Mouse (Mus musculus): ENCODE results near the gene Gm3248.
"Not testable (repeated sequence)": the region's sequence is repeated elsewhere in the genome, so short reads cannot be mapped to it uniquely, and the experiment has no call there.

Gene Gm3248

DNA sequence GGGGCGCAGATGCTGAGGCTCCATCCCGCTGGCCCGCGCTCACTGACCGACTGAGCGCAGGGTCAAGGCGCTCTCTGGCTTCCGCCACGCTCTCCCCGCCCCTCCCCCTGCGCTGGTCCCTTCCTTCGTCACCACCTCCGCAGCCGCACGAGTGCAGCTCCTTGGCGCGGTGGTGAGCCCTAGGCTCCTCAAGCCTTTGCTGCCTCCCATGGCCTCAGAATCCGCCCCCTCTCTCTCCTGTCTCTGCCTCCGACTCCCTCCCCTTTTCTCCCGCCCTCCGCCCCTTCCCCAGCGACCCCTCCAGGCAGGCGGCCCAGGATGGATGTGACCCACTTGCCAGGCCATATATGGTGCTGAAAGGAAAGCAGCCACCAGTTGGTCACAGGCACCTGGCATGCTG is at the start of gene Gm3248:
TSS of gene Gm3248 (minus strand) at position 111 of the 400 bp plus-strand sequence.
- peak; percentile 93 for DNase-seq

DNA sequence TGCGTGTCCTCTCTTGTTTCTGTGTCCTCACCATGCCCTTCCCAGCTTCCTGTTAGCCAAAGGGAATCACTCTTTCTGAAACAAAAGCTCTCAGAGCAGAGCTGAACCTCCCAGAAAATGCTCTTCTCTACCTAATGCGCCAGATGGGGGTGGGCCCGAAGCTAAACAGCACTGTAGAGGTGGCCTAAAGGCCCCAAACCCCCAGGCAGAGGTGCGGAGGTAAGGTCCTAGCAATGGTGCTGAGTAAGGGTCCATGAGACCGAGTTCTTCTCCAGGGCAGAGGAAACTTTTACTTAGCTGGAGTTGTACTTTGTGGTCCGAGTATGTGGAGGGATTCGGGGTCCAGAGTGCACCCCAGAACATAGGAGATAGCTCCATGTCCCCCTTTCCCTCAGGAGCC is 25.6 kb upstream of the Gm3248 start:
- peak; percentile 92 for DNase-seq

DNA sequence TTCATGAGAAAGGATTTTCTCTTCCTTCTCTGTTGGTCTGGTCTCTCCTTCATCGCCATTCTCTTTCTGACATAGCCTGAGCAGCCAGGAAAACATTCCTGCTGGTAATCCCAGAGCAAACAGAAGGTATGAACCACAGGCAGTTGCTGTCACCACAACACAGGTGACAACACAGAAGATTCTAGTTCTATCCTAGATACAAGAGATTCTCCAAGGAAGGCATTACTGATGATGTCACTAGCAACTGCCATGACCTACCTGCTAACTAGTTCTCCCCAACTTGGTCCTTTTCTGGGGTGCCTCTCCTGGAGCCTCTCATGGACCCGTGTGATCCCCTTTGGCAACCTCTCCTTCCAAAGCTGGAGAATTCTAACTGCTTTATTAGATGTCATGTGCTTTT is 17.5 kb upstream of the Gm3248 start, which contains the start of gene Gm3453:
TSS of gene Gm3453 (minus strand) at position 101 of the 400 bp plus-strand sequence.
- DNase-seq, result not testable (repeated sequence)

DNA sequence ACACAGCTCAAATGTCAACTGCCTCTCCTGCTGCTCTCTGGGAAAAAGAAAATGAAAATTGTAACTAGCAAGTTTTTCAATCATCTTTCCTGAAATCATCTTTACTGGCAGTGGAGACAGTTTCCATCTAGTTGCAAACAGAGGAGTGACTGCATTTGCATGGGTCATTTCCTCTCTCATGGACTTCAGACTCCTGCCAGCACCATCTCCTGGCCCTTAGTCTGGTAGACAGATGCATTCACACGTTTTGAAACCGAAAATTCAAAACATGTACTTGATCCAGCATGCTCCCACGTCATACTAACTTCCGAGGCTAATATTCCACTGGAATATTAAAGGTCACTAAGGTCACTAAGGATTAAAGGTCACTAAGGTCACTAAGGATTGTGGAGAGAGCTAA is 896 bp upstream of the Gm3248 start:
- not testable (repeated sequence) for DNase-seq

DNA sequence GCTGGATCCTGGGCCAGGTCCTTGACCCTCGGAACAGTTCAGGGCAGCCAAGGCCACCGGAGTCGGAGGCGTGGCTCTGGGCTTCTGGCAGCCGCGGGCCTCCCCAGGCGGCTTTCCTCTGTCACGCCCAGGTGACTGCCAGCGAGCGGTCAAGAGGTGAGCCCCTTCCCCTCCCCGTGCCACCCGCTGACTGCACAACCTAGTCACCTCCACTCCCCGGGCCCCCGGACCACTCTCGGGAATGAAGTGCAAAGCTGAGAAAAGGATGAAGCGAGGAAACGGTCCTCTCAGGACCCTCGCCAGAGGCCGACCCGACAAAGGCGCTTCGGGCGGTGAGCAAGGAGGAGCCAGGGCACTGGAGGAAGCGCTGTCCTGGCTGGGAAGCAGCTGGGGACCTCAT is 443 bp downstream of the Gm3248 start:
- peak; percentile 92 for DNase-seq

DNA sequence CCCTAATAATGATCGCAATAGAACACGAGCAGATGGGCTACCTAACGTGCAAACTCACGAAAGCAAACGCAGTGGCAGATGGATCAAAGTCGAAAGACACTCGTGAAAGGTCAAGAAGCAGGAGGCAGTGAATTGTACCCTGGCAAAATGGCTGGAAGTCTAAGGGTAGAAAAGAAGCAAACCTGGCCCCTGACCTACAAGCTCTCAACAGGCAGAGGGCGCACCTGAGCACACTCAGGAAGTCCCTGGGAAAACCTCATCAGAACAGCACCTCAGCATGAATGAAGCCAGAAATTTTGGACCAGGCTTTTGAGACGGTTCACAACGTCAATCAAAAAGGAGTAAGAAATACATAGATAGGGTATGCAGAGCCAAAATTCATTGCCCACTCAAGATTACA is 1.1 kb downstream of the Gm3248 start:
- DNase-seq, result not testable (repeated sequence)

DNA sequence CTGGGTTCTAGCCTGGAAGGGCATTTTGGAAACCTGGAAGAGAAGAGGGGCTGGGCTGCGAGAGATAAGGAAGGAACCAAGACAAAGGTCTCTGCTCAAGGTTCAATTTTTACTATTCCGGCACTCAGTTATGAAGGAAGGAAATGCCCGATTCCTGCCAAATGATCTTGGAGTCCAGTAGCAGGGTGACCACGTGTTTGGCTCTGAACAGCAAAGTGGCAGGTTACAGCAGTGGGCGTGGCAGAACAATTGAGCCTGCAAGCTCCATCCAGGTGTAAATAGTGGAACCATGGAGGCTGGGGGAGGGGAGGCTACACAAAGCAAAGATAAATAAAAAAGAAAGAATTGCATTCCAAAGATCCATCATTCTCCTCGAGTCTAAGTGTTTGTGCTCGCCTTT is 38.3 kb downstream of the Gm3248 start:
- not testable (repeated sequence) for DNase-seq

DNA sequence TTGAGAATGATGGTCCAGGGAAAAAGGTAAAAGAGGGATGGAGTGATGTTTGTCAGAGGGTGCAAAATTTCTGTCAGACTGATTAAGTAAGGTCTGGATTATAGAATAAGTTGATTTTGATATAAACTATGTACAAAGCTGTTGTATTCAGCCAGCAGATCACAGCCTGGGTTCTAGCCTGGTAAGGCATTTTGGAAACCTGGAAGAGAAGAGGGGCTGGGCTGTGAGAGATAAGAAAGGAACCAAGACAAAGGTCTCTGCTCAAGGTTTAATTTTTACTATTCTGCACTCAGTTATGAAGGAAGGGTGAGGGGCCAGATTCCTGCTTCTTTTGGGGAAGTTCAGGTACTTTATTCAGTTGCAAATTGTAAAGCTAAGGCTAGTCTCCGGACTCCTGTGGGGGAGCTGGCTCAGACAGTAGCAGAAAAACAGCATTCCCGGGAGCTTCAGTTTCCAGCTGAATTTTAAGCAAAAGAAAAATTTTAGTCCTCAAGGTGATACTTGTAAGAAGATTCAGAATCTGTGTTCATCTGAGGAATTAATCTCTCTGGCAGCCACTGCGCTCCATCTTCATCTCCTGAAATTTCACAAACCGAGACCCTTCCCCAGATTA is 43.1 kb downstream of the Gm3248 start:
- DNase-seq, result peak; percentile 88

DNA sequence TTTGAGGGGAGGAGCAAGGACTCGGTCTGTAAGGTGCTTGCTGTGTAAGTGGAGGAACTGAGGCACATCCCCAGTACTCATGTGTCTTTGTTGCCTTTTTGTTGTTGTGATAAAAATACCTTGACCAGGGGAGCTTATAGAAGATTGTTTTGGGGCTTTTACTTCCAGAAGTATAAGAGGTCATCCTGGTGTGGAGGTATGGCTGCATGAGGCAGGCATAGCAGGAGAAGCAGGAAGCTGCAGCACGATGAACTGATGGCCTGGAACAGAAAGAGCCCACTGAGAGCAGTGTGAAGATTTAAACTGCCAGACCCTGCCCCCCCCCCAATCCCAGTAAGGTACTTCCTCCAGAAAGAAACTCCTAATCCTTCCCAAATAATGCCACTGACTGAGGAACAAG is 47.8 kb downstream of the Gm3248 start:
- DNase-seq, result peak; percentile 87
